ENCODE assay signal across 13 mouse cellular contexts in the genomic region with DNA sequence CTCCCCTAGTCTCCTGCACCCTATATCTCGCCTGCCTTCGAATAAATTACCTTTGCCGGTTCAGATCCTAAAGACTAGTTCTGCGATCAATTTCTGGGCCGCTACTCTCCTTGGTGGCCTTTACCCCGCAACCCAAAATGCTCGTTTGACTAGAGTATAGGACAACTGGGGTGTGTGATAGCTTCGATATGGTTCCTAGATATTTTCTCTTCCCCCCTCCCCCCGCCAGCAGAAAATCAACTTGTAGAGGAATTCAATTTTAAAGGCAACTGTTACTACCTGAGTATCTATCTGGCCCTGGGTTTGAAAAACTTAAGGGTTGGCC. TPM values are rescaled to one million over a fixed set of nuclear protein-coding genes. Genes with fewer than 3 reads are reported as not detected.
DNase-seq lines count a peak whose midpoint lies in the region; ATAC-seq lines count a peak whose summit lies in the region.
"Had no signal": no experiment of that assay in that cellular context is flagged by ENCODE, and none has a peak within 500 bp of the region (broad histone marks: within the 10 kb centered on the region; RNA-seq: fewer than 3 reads in every experiment).

No protein-coding gene starts in this region.

- H3K36me3 ChIP-seq in forebrain, embryonic 12.5 days (replicated peaks), result no peaks in the 10 kb centered on the region
- H3K36me3 ChIP-seq in forebrain, embryonic 15.5 days, result no peaks in the 10 kb centered on the region
- no peaks in the 10 kb centered on the region for H3K36me3 ChIP-seq in kidney, embryonic 15.5 days
- no peaks in the 10 kb centered on the region for H3K36me3 ChIP-seq in embryonic facial prominence, embryonic 12.5 days
- no peaks in the 10 kb centered on the region for H3K36me3 ChIP-seq in limb, embryonic 13.5 days

- H3K4me2 ChIP-seq in forebrain, embryonic 12.5 days, result peak overlapping the region; percentile 26; the same call in 1 of the 2 replicates
- H3K4me2 ChIP-seq in forebrain, embryonic 15.5 days (replicated peaks), result no peak overlapping the region
- H3K4me2 ChIP-seq in kidney, embryonic 15.5 days, result peak overlapping the region; percentile 15; the same call in 1 of the 2 replicates
- H3K4me2 ChIP-seq in embryonic facial prominence, embryonic 12.5 days (replicated peaks), result peak overlapping the region; percentile 71
- peak overlapping the region; percentile 83 for H3K4me2 ChIP-seq in limb, embryonic 13.5 days (replicated peaks)

- H3K9ac ChIP-seq in forebrain, embryonic 12.5 days, result no peak overlapping the region
- H3K9ac ChIP-seq in forebrain, embryonic 15.5 days (replicated peaks), result no peak overlapping the region
- no peak overlapping the region for H3K9ac ChIP-seq in kidney, embryonic 15.5 days
- peak overlapping the region; percentile 52 for H3K9ac ChIP-seq in embryonic facial prominence, embryonic 12.5 days
- H3K9ac ChIP-seq in limb, embryonic 13.5 days, result peak overlapping the region; percentile 66

- H3K4me3 ChIP-seq in forebrain, embryonic 12.5 days (replicated peaks), result 0 out of 2 replicates have a peak overlapping the region, but pooled peaks have one; percentile 3
- H3K4me3 ChIP-seq in forebrain, embryonic 15.5 days, result no peak overlapping the region; the same call in 1 of the 2 replicates
- H3K4me3 ChIP-seq in kidney, embryonic 15.5 days (replicated peaks), result no peak overlapping the region
- peak overlapping the region; percentile 72 for H3K4me3 ChIP-seq in embryonic facial prominence, embryonic 12.5 days
- peak overlapping the region; percentile 70 for H3K4me3 ChIP-seq in limb, embryonic 13.5 days
- H3K4me3 ChIP-seq: myocyte had no signal

- no peak overlapping the region for H3K27ac ChIP-seq in forebrain, embryonic 12.5 days
- H3K27ac ChIP-seq in forebrain, embryonic 15.5 days (replicated peaks), result no peak overlapping the region
- no peak overlapping the region for H3K27ac ChIP-seq in kidney, embryonic 15.5 days
- H3K27ac ChIP-seq in embryonic facial prominence, embryonic 12.5 days, result peak overlapping the region; percentile 85
- H3K27ac ChIP-seq in limb, embryonic 13.5 days, result peak overlapping the region; percentile 79

- peaks cover 56% of the 10 kb centered on the region for H3K4me1 ChIP-seq in forebrain, embryonic 12.5 days
- peaks cover 38% of the 10 kb centered on the region for H3K4me1 ChIP-seq in forebrain, embryonic 15.5 days
- peaks cover 33% of the 10 kb centered on the region for H3K4me1 ChIP-seq in kidney, embryonic 15.5 days
- H3K4me1 ChIP-seq in embryonic facial prominence, embryonic 12.5 days, result peaks cover 19% of the 10 kb centered on the region
- H3K4me1 ChIP-seq in limb, embryonic 13.5 days, result peaks cover 43% of the 10 kb centered on the region

- no peaks in the 10 kb centered on the region for H3K9me3 ChIP-seq in forebrain, embryonic 12.5 days
- peaks cover 5% of the 10 kb centered on the region; the same call in 1 of the 2 replicates for H3K9me3 ChIP-seq in forebrain, embryonic 15.5 days
- no peaks in the 10 kb centered on the region for H3K9me3 ChIP-seq in kidney, embryonic 15.5 days (replicated peaks)
- no peaks in the 10 kb centered on the region for H3K9me3 ChIP-seq in embryonic facial prominence, embryonic 12.5 days
- H3K9me3 ChIP-seq in limb, embryonic 13.5 days, result peaks cover 3% of the 10 kb centered on the region; the same call in 1 of the 2 replicates

- DNase-seq in kidney, adult 18-20 months, result no peak
- no peak for DNase-seq in kidney, postnatal 4 days
- no peak for DNase-seq in urinary bladder, postnatal 14 days (ENCODE audit: low spot score)
- DNase-seq: cerebellum, adult 18-20 months; heart, postnatal 14 days; kidney, adult 8-10 months; left cerebral cortex, postnatal 4 days had no signal

- no peak for ATAC-seq in forebrain, embryonic 12.5 days (ENCODE audit: low FRiP score)
- no peak for ATAC-seq in forebrain, embryonic 15.5 days (replicated peaks)
- ATAC-seq in kidney, embryonic 15.5 days (replicated peaks; ENCODE audit: low FRiP score), result no peak
- ATAC-seq in embryonic facial prominence, embryonic 12.5 days (ENCODE audit: insufficient number of reproducible peaks, insufficient read depth, low FRiP score, low TSS enrichment), result no peak
- no peak for ATAC-seq in limb, embryonic 13.5 days (ENCODE audit: low FRiP score, low read depth)

- 2% methylated on average over 9 of the region's 9 CpGs for WGBS in forebrain, embryonic 12.5 days
- 2% methylated on average over 9 of the region's 9 CpGs for WGBS in forebrain, embryonic 15.5 days
- 1% methylated on average over 9 of the region's 9 CpGs for WGBS in kidney, embryonic 15.5 days
- under 1% methylated on average over 9 of the region's 9 CpGs for WGBS in embryonic facial prominence, embryonic 12.5 days
- WGBS in limb, embryonic 13.5 days, result under 1% methylated on average over 9 of the region's 9 CpGs

- H3K27me3 ChIP-seq in forebrain, embryonic 12.5 days, result peaks cover 98% of the 10 kb centered on the region
- H3K27me3 ChIP-seq in forebrain, embryonic 15.5 days, result peaks cover 95% of the 10 kb centered on the region
- H3K27me3 ChIP-seq in kidney, embryonic 15.5 days, result peaks cover 100% of the 10 kb centered on the region
- H3K27me3 ChIP-seq in embryonic facial prominence, embryonic 12.5 days, result peaks cover 62% of the 10 kb centered on the region
- peaks cover 93% of the 10 kb centered on the region for H3K27me3 ChIP-seq in limb, embryonic 13.5 days

RNA-seq across cellular contexts. Expression of gene Msx1, which starts 3.2 kb away (rescaled TPM):
- 40.3 and 67.9 TPM in 2 replicates for polyA plus RNA-seq in forebrain, embryonic 12.5 days (2016; fragmentation: Nextera tagmentation; extraction: Ambion mirVana)
- polyA plus RNA-seq in forebrain, embryonic 15.5 days (2015; fragmentation: Nextera tagmentation; extraction: Ambion mirVana), result 13.7 and 20.7 TPM in 2 replicates
- polyA plus RNA-seq in kidney, embryonic 15.5 days (2015; fragmentation: Nextera tagmentation; extraction: Ambion mirVana), result 2.9 and 3.2 TPM in 2 replicates
- 394 and 406 TPM in 2 replicates for polyA plus RNA-seq in embryonic facial prominence, embryonic 12.5 days (2016; fragmentation: Nextera tagmentation; extraction: Ambion mirVana)
- polyA plus RNA-seq in limb, embryonic 13.5 days (2015; fragmentation: Nextera tagmentation; extraction: Ambion mirVana), result 272 and 338 TPM in 2 replicates

Comparison
In these comparisons a context has a peak if more than half of its experiments do, and no peak if none do; other contexts are left out.
1. H3K4me3 ChIP-seq: peak in forebrain, embryonic 12.5 days (single experiment), embryonic facial prominence, embryonic 12.5 days (single experiment) and limb, embryonic 13.5 days (single experiment); none in forebrain, embryonic 15.5 days (single experiment) and kidney, embryonic 15.5 days (single experiment).
2. H3K27ac ChIP-seq: peak in embryonic facial prominence, embryonic 12.5 days (single experiment) and limb, embryonic 13.5 days (single experiment); none in forebrain, embryonic 12.5 days (single experiment), forebrain, embryonic 15.5 days (single experiment) and kidney, embryonic 15.5 days (single experiment).
3. H3K9ac ChIP-seq: peak in embryonic facial prominence, embryonic 12.5 days (single experiment) and limb, embryonic 13.5 days (single experiment); none in forebrain, embryonic 12.5 days (single experiment), forebrain, embryonic 15.5 days (single experiment) and kidney, embryonic 15.5 days (single experiment).